Mouse (Mus musculus): Measurements from ENCODE around the gene Bpifc. TPM values are rescaled to one million over a fixed set of nuclear protein-coding genes. Genes with fewer than 3 reads are reported as not detected.
A peak's percentile ranks its signal among the peaks of the same experiment; 100 is the strongest.

Bpifc gene
- total RNA-seq, 2 experiments from 2014 or later: 0.67 to 1.8 TPM

DNA sequence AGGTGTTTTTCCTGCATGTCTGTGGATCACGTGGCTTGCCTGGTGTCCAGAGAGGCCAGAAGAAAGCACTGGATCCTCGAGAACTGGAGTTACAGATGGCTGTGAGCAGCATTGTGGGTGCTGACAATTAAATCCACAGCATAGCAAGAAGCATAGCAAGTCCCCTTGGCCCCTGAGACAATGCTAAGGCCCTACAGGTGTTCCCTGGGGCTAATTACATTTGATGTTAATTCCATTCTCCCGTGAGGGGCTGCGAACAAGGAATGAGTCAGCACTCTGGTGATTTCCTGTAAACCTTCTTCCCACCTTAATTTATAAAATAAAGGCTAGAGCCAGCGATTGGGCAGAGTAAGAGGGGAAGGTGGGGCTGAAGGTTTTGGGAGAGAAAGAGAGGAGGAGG lies 7.1 kb upstream of the Bpifc start:
- no peak for ATAC-seq (replicated peaks; ENCODE audit: poor library complexity, severe bottlenecking)

GRCm38 (mm10) chr10:86017781-86018180 lies 6.1 kb upstream of the Bpifc start:
- no peak for ATAC-seq (replicated peaks; ENCODE audit: poor library complexity, severe bottlenecking)

- peak; percentile 65 for ATAC-seq (replicated peaks; ENCODE audit: poor library complexity, severe bottlenecking)
Observed at GRCm38 (mm10) chr10:86011172-86011571, 523 bp downstream of the Bpifc start.

DNA sequence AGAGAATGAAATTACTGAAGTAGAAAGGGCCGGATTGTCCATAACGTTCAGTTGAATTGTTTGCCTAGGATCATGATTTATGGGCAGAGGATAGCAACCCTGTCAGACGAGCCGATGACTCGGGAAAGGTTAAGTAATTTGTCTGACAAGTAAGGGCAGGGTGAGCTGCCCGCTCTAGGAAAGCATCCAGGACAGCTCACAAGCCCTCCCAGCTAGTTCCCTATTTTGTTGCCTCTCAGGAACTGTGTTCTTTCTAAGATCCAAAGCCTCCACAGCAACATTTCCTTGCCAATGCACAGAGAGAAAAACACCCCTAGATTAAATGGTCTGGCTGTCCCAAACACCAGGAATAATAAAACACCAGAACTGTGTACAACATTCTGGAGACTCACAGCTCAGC lies 1.1 kb downstream of the Bpifc start:
- ATAC-seq (replicated peaks; ENCODE audit: poor library complexity, severe bottlenecking): peak; percentile 75

DNA sequence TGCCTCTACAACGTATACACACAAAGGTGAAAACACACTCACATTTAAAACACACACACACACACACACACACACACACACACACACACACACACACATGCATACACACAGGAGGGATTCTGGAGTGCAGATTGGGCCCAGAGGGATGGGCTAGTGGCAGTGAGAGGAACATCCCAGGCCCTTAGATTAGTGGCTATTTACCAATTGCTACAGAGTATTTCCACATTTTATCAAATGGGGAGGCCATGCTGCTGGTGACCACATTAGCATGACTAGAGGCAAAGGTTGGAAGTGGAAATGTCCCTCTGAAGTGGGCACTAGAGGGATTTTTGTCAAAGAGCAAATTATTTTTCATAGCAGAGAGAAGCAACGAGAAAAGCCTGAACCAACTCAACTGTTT lies 2.0 kb downstream of the Bpifc start:
- peak; percentile 63 for ATAC-seq (replicated peaks; ENCODE audit: poor library complexity, severe bottlenecking)

- ATAC-seq (replicated peaks; ENCODE audit: poor library complexity, severe bottlenecking): no peak
Observed at GRCm38 (mm10) chr10:86006455-86006854, 5.2 kb downstream of the Bpifc start.

GRCm38 (mm10) chr10:86000447-86000846 lies 11.2 kb downstream of the Bpifc start:
- peak; percentile 64 for ATAC-seq (replicated peaks; ENCODE audit: poor library complexity, severe bottlenecking)

DNA sequence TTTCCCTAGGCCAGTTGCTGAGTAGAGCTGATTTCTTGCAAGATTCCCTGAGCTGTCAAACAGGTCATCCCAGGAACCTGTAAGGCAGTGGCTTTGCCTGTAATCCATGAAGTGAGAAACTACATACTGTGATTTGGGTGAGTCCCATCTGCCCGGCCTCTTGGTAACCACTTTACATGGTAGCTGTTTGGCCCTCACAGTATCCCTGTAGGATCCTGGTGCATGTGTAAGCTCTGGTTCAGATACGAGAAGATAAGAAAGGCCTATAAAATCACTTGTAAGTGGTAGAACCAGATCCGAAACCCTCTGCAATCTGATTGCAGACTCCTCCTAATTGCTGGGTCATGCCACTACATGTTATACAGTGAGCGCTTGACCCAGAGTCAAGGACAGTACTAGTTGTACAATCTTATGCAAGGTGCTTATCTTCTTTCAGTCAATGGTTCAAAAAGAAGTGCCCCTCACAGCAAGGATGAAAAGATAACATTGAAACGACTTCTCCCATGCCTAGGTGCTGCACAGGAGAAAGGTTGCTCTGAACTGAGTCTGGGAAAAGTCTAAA lies 17.1 kb downstream of the Bpifc start:
- no peak for ATAC-seq (replicated peaks; ENCODE audit: poor library complexity, severe bottlenecking)

GRCm38 (mm10) chr10:85993836-85994235 lies 17.9 kb downstream of the Bpifc start:
- ATAC-seq (replicated peaks; ENCODE audit: poor library complexity, severe bottlenecking): no peak

GRCm38 (mm10) chr10:85992412-85992811 lies 19.3 kb downstream of the Bpifc start:
- ATAC-seq (replicated peaks; ENCODE audit: poor library complexity, severe bottlenecking): peak; percentile 52; the same call in 1 of the 2 replicates

DNA sequence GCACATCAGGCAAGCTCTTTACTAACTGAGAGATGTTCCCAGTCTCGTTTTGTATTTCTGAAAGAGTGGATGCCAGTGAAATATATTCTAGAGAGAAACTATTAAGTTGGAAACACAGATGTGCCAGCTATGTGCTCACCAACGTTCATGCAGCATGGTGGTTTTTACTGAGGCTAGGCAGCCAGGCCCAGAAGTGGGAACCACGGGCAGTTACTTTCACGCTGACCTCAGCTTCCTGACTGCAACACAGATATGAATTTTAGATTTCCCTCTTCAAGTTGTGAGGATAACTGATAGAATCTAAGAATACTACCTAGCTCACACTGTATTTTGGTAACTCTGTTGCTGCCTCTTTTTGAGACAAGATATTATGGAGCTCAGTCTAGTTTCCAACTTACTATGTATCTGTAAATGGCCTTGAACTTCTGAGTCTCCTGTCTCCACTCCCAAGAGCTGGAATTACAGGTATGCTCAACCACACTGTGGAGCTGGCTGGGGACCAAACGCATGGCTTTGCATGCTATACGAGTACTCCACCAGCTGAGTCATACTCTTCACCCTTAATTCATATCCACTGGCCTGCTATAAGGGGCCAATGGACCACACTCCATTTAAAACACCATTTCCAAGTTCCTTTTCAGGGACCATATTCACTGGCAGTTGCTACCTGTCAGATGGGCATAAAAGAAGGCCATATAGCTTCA lies 22.1 kb downstream of the Bpifc start:
- peak; percentile 70 for ATAC-seq (replicated peaks; ENCODE audit: poor library complexity, severe bottlenecking)

DNA sequence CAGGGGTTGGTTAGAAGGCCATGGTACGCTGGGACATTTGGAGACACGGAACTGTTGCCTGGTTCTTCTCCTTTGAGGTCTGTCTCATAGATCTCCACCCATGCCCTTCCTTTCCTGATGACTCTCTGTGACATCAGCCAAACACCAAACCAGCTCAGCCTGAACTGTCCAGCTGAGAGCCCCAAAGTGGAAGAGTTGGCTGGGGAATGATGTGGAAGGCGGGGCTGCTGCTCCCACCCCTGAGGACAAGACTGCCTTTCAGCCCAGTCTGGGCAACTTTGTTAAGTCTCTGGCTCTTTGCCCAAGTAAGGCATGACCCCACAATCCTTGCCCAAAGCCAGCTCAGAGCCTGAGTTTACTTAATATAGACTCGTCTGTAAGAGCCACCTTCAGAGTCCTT lies 38.8 kb downstream of the Bpifc start:
- ATAC-seq (replicated peaks; ENCODE audit: poor library complexity, severe bottlenecking): no peak

DNA sequence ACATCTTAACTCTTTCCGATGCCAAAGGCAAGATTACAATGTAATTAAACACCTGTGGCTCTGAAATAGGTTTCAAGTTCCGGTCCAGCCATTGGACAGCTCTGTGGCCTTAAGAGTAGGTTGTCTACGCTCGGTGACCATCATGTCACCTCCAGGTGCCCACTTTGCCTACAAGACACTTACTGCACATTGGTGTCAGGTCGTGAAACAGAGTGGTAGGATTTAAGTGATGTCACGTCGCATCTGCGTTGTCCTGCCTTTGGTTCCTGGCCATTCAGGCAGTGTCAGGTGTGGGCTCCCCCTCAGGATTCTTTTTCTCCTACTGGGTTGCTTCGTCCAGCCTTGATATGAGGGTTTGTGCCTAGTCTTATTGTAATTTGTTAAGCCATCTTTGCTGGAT lies 39.9 kb downstream of the Bpifc start:
- no peak for ATAC-seq (replicated peaks; ENCODE audit: poor library complexity, severe bottlenecking)

DNA sequence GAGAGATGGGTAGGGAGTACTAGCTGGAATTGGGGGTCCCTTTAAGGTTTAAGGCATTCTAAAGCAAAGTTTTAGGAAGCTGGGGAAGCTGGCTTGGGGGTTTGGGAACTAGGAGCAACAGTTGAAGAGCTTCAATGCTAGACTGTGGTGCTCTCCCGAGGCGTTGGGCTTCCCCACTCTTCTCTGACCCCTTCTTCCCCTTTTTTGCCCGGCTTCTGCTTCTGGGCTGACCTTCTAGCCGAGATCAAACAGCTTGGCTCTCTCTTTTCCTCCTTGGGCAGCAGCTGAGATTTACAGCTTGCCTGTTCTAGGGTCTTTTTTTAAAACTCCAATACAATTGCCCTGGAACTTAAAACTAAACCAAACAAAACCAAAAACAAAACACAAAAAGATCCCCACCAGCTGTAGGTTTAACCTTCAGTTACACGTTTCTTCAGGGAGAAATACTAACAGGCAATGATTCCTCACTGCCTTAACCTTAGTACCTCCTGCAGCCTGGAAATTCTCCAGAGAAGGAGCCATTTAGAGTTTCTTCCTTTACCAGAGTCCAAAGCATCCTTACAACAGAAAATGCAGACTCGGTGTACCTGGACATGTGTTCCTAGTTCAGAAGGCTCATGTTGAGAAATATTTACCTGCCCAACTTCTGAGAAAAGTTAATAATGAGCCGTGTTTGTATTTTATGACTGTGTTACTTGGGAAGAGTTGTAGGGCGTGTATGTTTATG lies 41.6 kb downstream of the Bpifc start:
- peak; percentile 86 for ATAC-seq (replicated peaks; ENCODE audit: poor library complexity, severe bottlenecking)

DNA sequence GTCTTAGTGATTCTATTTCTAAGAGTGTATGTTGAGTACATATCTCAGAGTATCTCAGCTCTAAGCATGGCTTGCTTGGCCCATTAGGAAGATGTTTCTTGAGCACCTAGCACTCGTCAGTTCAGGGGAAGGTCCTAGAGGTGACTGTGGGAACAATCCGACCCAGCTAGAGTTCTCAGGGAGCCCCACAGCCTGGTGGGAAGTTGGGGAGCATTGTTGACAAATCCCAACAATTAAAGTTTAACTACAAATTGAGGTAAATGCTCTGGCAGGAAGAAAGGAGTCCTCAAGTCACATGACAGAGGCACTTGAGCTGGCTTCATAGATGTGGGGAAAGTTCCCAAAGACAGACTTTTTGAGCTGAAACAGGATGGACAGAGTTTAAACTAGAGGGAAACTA lies 43.0 kb downstream of the Bpifc start:
- ATAC-seq (replicated peaks; ENCODE audit: poor library complexity, severe bottlenecking): no peak

DNA sequence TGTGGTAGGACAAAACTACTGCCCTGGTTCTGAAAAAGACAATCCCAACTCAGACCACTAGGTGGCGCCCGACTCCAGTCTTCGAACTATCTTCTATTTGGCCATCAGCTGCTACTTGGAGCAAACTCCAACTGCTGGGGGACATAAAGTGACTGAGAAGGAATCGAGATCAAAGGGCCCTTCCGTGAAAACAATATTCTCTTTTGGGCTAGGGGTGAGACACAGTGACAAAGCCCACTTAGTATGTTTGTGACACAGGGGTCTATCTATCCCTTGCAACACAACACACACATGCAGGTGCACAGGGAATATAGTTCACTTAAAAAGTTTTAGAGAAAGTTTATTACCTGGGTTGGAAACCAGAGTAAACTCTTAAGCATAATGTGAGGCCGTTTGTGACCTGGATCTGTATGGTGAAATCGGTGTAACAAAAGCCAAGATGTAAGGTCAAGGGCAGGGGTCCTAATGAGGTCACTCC lies 43.5 kb downstream of the Bpifc start:
- peak; percentile 78 for ATAC-seq (replicated peaks; ENCODE audit: poor library complexity, severe bottlenecking)

GRCm38 (mm10) chr10:85967411-85968156 lies 44.1 kb downstream of the Bpifc start:
- no peak for ATAC-seq (replicated peaks; ENCODE audit: poor library complexity, severe bottlenecking)

DNA sequence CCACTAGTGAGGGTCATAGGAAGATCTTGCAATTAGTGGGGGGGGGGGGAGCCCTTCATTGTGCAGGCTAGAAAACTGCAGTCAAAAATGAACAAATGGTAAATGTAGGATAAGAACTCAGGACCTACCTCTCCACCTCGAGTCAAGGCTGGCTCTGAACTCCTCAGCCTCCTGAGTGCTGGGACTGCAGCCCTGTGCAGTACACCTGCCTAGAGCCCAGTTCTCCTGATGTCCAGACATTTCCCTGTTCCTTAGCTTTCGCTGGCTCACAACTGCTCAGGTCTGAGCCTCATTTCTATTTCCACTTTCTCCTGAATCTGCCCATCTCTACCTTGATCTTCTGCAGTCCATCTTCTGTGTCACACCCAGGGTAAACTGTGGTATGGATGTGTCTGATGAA lies 45.2 kb downstream of the Bpifc start:
- no peak for ATAC-seq (replicated peaks; ENCODE audit: poor library complexity, severe bottlenecking)

GRCm38 (mm10) chr10:85964316-85964715 lies 47.4 kb downstream of the Bpifc start:
- ATAC-seq (replicated peaks; ENCODE audit: poor library complexity, severe bottlenecking): no peak

- ATAC-seq (replicated peaks; ENCODE audit: poor library complexity, severe bottlenecking): no peak
Observed at GRCm38 (mm10) chr10:85962897-85963296, 48.8 kb downstream of the Bpifc start.

GRCm38 (mm10) chr10:85957464-85957950 lies 54.2 kb downstream of the Bpifc start, which contains the start of gene Rtcb:
TSS of gene Rtcb (minus strand) at chr10:85957823.
- peak; percentile 98 for ATAC-seq (replicated peaks; ENCODE audit: poor library complexity, severe bottlenecking)

Data from granulocyte monocyte progenitor cell, adult 5-6 weeks (primary cell).